Mouse (Mus musculus) CH12F3 (cell line): ENCODE results near the gene Gm14401.
"Not testable (repeated sequence)": the region's sequence is repeated elsewhere in the genome, so short reads cannot be mapped to it uniquely, and the experiment has no call there.

Experiments used
- in situ Hi-C: fragments of 300-500 bp; cut with MboI; formaldehyde crosslinking; loops from 2 replicates; pipeline ENCODE4 v1.14.3; 2020; ENCODE audit warnings: low sequenced_read_pairs

Gm14401 gene

DNA sequence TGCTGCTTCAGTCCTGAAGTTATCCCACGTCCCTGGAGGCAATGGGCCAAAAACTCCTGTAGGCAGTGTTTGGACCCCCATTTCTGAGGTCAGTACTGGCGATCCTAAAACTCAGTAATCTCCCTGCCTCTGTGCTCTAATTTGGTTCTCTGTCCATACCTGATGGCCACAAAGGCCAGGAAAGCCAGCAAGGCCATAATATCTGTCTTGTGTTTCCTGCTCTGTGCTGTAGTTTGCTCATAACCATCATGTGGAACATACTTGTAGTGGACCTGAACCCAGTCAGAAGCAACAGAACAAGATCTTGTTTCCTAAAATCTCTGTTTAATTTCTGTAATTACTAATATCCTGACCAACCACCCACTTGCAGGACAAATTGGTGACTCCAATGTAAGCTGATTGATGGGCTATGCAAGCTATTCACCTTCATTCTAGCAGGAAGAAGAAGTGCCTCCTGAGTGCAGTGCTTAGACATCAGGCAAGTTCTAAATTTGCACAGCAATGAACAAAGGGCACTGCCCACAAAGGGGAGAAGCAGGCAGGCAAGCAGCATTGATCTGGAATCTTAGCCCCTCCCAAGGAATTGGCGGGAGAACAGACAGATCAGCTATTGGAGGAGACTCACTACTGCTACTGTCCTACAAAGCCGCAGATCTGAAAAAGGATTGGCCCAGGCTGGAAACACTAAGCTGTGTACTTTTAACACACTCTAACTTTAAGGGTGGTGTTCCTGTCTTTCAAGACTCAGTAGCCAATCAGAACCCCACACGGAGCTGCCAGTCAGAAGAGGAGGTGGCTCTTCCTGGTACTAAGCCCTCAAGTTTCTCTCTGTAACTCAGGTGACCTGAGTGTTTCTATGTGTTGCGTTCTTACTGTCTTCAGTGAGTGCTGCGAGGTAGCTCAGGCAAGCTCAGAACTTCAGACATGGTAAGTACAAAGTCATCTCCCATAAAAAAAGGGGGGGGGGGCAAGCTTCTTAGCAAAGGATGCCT lies at the start of gene Gm14401:
Gene Gm14401, plus strand, starts transcription at position 889 of the 992 bp plus-strand sequence.
- in situ Hi-C loops, result not testable (repeated sequence)

DNA sequence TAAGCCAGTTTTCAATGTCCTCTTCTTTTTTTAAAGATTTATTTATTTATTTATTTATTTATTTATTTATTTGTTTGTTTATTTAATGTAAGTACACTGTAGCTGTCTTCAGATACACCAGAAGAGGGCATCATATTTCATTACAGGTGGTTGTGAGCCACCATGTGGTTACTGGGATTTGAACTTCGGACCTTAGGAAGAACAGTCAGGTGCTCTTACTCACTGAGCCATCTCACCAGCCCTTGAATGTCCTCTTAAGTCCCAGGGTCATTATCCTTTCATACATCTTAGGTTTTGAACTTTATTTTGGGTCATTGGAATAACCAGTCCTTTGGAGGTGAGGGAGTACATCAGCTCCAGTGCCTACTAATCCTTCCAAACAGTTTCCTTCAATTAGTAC lies 1.3 kb upstream of the Gm14401 start:
- in situ Hi-C loops, result not testable (repeated sequence)

DNA sequence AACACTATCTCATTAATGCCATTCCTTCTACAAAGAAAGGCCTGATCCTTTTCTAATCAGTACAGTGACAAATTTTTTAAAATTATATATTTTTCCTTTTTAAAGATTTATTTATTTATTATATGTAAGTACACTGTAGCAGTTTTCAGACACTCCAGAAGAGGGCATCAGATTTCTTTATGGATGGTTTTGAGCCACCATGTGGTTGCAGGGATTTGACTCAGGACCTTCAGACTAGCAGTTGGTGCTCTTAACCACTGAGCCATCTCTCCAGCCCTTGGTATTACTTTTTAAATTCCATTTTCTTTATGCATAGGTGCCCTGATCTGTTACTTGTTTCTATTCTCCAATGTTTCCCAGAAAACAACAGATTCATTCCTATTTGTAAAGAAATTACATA lies 895 bp downstream of the Gm14401 start:
- in situ Hi-C loops, result not testable (repeated sequence)

DNA sequence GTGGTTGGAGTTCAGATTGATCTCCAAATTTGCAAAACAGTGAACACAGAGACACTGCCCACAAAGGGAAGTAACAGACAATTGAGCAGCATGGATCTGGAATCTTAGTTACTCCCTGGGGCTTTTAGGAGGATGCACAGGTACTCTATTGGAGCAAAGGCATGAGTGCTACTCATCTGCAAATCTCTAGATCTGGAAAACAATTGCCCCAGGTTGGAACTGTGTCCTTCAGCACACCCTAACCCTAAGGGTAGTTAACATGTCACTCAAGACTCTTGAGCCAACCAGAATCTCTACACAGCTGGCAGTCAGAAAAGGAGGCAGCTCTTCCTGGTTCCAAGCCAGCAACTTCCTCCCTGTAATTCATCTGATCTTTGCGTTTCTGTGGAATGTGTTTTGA lies 5.7 kb downstream of the Gm14401 start:
- in situ Hi-C loops, result not testable (repeated sequence)

DNA sequence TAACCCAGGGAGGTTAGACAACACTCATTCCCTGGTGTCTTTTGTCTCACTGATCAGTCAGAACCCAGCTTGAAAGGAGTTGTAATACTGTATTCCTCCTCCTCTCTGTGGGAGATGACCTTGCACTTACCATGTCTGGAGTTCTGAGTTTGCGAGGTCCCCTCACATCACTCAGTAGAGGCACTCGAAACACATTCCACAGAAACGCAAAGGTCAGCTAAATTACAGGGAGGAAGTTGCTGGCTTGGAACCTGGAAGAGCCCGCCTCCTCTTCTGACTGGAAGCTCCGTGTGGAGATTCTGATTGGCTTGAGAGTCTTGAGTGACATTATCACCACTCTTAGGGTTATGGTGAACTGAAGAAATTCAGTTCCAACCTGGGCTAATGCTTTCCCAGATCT lies 35.0 kb downstream of the Gm14401 start:
- in situ Hi-C loops, result not testable (repeated sequence)

DNA sequence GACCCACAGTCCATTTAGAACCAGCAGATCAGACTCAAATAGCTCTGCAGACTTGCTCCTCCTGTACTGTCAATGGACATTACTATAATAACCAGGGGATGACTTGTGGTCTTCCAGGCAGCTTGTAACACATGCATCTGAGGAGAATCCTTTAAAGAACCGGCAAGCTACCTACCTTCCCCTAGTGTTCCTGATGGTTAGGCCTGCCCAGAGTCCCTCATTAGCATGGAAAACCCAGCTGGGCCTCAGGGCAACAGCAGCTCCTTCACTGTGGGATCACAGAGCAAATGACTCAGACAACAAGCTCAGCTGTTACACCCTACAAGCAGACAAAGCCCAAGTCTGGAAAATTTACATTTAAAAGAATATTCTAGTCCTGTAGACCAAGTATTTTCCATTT lies 55.0 kb downstream of the Gm14401 start:
- in situ Hi-C loops, result not testable (repeated sequence)
